Mouse (Mus musculus): Measurements from ENCODE around the gene 4930404N11Rik. TPM values are rescaled to one million over a fixed set of nuclear protein-coding genes. Genes with fewer than 3 reads are reported as not detected.

The 4930404N11Rik gene
- total and polyA plus RNA-seq, 3 experiments, result 0.52 to 1.2 TPM; not detected in 1

DNA sequence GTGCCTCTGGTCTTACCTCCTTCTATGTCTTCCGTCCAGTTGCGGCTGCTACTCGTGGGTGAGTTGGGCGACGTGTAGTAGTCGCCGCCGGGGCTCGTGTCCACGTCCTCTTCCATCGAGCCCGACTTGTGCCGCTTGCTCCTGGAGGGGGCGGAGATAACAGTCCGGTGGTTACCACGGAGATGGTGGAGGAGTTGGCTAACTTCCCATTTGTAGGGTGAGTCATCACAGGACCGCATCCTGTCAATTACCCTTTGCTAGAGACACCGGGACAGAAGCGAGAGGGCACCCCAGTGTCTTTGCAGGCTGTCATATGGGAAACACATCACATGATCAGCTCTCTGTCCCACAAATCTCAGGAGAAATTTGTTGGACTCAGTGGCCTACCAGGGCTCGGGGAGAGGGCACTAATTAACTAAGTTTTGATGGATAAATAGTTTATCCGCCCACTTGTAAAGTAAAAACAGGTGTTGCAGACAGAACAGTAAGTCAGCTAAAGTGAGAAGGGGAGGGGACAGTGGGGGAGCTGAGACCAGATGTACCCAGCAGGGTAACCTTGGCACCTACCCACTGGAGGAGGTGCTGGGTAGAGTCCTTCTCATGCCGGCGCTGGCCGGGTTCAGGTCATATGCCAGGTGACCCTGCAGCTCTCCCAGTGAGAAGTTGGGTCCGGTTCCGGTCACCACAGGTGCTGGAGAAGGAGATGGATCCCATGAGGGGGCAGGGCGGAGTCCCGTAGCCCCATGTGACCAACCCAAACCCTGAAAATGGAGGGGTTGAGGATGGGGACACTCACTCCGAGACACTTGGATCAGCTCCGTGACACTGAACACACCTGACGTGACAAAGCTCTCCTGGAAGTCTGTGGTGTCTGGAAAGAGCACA is 42.2 kb upstream of the 4930404N11Rik start:
- peak; percentile 84 for DNase-seq (ENCODE audit: low spot score)
- Histone ChIP-seq H3K4me1 (ENCODE audit: insufficient read depth, low read depth, low read length) (peaks cover 93% of the 10 kb centered on the region), H3K4me3 (ENCODE audit: low read depth, low read length) (peak overlapping the region; percentile 63; the same call in 1 of the 2 replicates)

DNA sequence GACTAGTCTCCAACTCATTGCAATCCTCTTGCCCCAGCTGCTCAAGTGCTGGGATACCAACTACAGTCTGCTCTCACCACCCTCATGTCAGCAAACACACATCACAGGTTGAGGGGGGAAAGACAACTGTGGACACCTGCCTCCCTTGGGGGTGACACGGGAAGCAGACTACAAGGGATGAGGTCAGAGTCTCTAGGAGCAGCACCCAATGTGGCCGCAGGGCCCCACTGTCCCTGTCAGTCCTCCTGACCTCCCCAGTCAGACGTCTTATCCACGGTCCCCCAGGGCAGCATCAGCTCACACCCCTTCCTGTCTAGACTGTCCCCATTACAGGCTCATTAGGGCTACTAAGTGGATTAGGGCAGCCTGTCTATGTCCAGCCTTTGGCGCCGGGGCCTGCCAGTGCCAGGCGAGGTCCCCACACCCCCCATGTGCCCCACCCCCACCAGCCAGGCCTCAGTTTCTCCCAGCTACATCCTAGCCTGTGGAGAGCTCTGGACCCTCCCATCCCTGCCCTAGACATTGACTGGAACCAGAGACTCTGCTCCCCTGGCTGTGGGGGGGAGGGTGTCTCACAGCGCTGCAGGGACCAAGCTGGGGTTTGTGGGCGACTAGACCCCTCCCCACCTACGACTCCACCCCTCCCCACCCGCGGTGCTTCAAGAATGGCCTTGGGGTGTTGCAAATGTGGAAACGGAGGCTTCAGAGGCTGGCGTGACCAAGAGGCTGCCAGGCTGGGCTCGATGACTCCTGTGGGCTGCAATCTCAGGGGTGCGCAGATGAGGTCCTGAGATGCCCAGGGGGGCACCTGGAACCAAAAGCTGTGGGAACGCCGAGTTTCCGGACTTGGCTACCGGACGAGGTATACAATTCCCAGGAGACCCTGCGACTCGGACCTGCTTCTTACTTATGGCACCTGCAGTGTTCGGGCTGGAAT is 41.2 kb upstream of the 4930404N11Rik start:
- TF ChIP-seq POLR2AphosphoS5 (IDR thresholded peaks at IDR 0.05; ENCODE audit: insufficient replicate concordance, low read depth, low read length) (no peak), GATA1 (IDR thresholded peaks at IDR 0.05; ENCODE audit: borderline replicate concordance, low read length) (no peak), CTCF (IDR thresholded peaks at IDR 0.05; ENCODE audit: low read depth, low read length) (no peak), GATA2 (IDR thresholded peaks at IDR 0.05; ENCODE audit: borderline replicate concordance, low read depth, low read length) (no peak), TAL1 (conservative IDR thresholded peaks at IDR 0.05; ENCODE audit: low read depth, low read length) (no peak)
- Histone ChIP-seq H3K4me3 (ENCODE audit: low read depth, low read length) (peak overlapping the region; percentile 63; the same call in 1 of the 2 replicates), H3K27me3 (ENCODE audit: insufficient read depth, low read length) (peaks cover 40% of the 10 kb centered on the region; the same call in 1 of the 2 replicates), H3K36me3 (replicated peaks) (peaks cover 38% of the 10 kb centered on the region), H3K9me3 (replicated peaks) (no peaks in the 10 kb centered on the region), H3K4me1 (ENCODE audit: insufficient read depth, low read depth, low read length) (peaks cover 91% of the 10 kb centered on the region)
- ATAC-seq (ENCODE audit: extremely low read depth, insufficient number of reproducible peaks, low FRiP score, poor library complexity, severe bottlenecking) (no peak), DNase-seq (ENCODE audit: low spot score) (no peak)

More for the DNA sequence above, 42.2 kb upstream of the 4930404N11Rik start:
- Histone ChIP-seq H3K9me3 (replicated peaks) (no peaks in the 10 kb centered on the region), H3K27me3 (ENCODE audit: insufficient read depth, low read length) (peaks cover 33% of the 10 kb centered on the region; the same call in 1 of the 2 replicates), H3K36me3 (replicated peaks) (peaks cover 44% of the 10 kb centered on the region)
- TF ChIP-seq GATA1 (IDR thresholded peaks at IDR 0.05; ENCODE audit: borderline replicate concordance, low read length) (no peak), POLR2AphosphoS5 (IDR thresholded peaks at IDR 0.05; ENCODE audit: insufficient replicate concordance, low read depth, low read length) (no peak)
- ATAC-seq (ENCODE audit: extremely low read depth, insufficient number of reproducible peaks, low FRiP score, poor library complexity, severe bottlenecking), result peak; percentile 85

DNA sequence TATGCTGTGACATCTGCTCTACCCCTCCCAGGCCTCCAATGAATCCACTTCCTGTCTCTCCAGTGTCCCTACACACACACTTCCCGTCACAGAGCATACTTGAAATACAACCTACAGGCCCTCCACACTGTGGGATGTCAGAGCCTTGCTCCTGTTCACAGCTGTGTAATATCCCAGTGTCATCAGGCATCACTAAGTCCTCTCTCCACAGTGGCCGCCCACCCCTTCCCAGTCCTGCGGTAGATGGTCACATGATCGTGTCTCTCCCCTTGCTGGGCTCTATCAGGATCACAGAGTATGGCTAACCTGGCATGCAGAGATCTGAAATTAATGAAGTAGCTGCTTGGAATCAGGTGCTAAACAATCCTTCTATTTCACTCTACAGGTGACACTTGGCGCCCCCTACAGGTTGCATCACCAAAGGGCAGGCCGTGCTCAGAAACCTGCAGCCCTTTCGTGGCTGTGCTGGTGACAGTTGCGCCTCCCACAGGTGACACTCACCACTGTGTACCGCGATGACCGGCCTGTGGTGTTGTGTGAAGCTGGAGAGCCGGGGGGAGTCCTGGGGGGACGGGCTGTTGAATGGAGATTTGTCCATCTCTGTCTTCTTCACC is 40.1 kb upstream of the 4930404N11Rik start:
- H3K4me1 ChIP-seq (ENCODE audit: insufficient read depth, low read depth, low read length), result peaks cover 90% of the 10 kb centered on the region
- TF ChIP-seq CTCF (IDR thresholded peaks at IDR 0.05; ENCODE audit: low read depth, low read length), result peak; percentile 73
- no peak for TF ChIP-seq GATA1 (IDR thresholded peaks at IDR 0.05; ENCODE audit: borderline replicate concordance, low read length)
- ATAC-seq (ENCODE audit: extremely low read depth, insufficient number of reproducible peaks, low FRiP score, poor library complexity, severe bottlenecking) (no peak), DNase-seq (ENCODE audit: low spot score) (no peak)
- H3K9me3 ChIP-seq (replicated peaks), result no peaks in the 10 kb centered on the region
- no peak overlapping the region for H3K4me3 ChIP-seq (ENCODE audit: low read depth, low read length)
- peaks cover 38% of the 10 kb centered on the region; the same call in 1 of the 2 replicates for H3K27me3 ChIP-seq (ENCODE audit: insufficient read depth, low read length)
- H3K36me3 ChIP-seq (replicated peaks), result peaks cover 33% of the 10 kb centered on the region

DNA sequence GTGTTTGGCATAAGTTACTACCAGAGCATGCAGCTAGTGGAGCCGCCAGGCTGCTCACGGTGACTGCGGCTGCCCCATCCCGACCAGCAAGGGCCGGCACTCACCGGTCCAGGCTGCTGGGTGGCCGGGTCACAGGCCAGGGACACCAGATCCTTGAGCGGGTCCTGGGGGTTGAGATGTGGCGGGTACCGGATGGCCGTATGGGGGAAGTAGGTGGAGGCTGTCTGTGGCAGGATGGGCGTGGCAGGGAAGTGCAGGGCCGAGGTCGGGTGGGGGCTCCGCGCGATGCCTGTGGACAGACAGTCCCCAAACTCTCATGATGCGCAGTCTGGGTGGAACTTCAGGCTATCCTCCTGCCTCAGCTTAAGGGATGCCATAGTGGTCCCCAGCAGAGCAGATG is 39.1 kb upstream of the 4930404N11Rik start:
- peaks cover 81% of the 10 kb centered on the region for H3K4me1 ChIP-seq (ENCODE audit: insufficient read depth, low read depth, low read length)
- H3K36me3 ChIP-seq (replicated peaks), result peaks cover 43% of the 10 kb centered on the region
- H3K4me3 ChIP-seq (ENCODE audit: low read depth, low read length), result no peak overlapping the region; the same call in 1 of the 2 replicates
- no peak for DNase-seq (ENCODE audit: low spot score)
- no peak for ATAC-seq (ENCODE audit: extremely low read depth, insufficient number of reproducible peaks, low FRiP score, poor library complexity, severe bottlenecking)
- no peaks in the 10 kb centered on the region for H3K9me3 ChIP-seq (replicated peaks)
- H3K27me3 ChIP-seq (ENCODE audit: insufficient read depth, low read length), result peaks cover 41% of the 10 kb centered on the region; the same call in 1 of the 2 replicates
- TF ChIP-seq GATA1 (IDR thresholded peaks at IDR 0.05; ENCODE audit: borderline replicate concordance, low read length) (no peak), CTCF (IDR thresholded peaks at IDR 0.05; ENCODE audit: low read depth, low read length) (no peak), TAL1 (conservative IDR thresholded peaks at IDR 0.05; ENCODE audit: low read depth, low read length) (no peak), POLR2AphosphoS5 (IDR thresholded peaks at IDR 0.05; ENCODE audit: insufficient replicate concordance, low read depth, low read length) (no peak), GATA2 (IDR thresholded peaks at IDR 0.05; ENCODE audit: borderline replicate concordance, low read depth, low read length) (no peak)

DNA sequence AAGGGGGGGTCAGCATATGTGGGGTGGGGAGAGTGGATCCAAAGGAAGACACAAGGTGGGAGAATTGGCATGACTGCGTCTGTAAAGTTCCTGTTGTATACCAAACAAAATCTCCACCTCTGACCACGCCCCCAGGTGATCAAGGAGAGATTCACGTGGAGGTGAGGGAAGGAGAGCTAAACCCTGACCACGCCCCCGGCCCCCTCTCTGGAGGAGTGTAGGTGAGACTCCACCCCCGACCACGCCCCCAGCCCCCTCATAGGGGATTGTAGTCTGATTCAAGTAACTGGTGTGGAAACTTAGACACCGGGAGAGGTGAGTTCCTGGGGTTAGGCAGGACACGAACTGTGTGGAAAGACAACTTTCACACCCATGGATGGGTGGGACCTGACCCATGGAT is 38.5 kb upstream of the 4930404N11Rik start:
- H3K36me3 ChIP-seq (replicated peaks), result peaks cover 47% of the 10 kb centered on the region
- H3K9me3 ChIP-seq (replicated peaks), result no peaks in the 10 kb centered on the region
- ATAC-seq (ENCODE audit: extremely low read depth, insufficient number of reproducible peaks, low FRiP score, poor library complexity, severe bottlenecking) (no peak), DNase-seq (ENCODE audit: low spot score) (no peak)
- H3K4me1 ChIP-seq (ENCODE audit: insufficient read depth, low read depth, low read length), result peaks cover 74% of the 10 kb centered on the region
- peaks cover 46% of the 10 kb centered on the region; the same call in 1 of the 2 replicates for H3K27me3 ChIP-seq (ENCODE audit: insufficient read depth, low read length)
- no peak overlapping the region for H3K4me3 ChIP-seq (ENCODE audit: low read depth, low read length)
- TF ChIP-seq TAL1 (conservative IDR thresholded peaks at IDR 0.05; ENCODE audit: low read depth, low read length) (no peak), GATA1 (IDR thresholded peaks at IDR 0.05; ENCODE audit: borderline replicate concordance, low read length) (no peak), CTCF (IDR thresholded peaks at IDR 0.05; ENCODE audit: low read depth, low read length) (no peak)

DNA sequence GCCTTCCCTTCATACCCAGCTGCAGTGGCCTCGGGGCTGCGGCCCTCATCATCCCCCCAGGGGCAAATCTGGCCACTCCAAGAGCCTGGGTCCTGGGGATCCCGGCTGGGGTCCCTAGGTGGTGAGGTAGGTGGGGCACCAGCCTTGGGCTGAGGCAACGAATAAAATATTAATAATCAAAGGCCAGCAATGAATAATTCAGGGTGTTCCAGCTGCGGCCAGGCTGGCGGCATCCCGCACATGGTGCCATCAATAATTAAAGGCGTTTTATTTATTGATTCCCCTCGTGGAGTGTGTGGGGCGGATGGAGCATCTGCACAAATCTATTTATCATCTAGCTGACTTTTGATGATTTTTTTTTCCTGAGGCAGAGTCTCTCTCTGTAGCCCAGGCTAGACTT is 37.9 kb upstream of the 4930404N11Rik start:
- H3K4me1 ChIP-seq (ENCODE audit: insufficient read depth, low read depth, low read length), result peaks cover 68% of the 10 kb centered on the region
- TF ChIP-seq GATA2 (IDR thresholded peaks at IDR 0.05; ENCODE audit: borderline replicate concordance, low read depth, low read length), result no peak
- DNase-seq (ENCODE audit: low spot score), result no peak

More for the DNA sequence above, 37.9 kb upstream of the 4930404N11Rik start:
- peaks cover 45% of the 10 kb centered on the region; the same call in 1 of the 2 replicates for H3K27me3 ChIP-seq (ENCODE audit: insufficient read depth, low read length)
- H3K4me3 ChIP-seq (ENCODE audit: low read depth, low read length), result no peak overlapping the region
- H3K36me3 ChIP-seq (replicated peaks), result peaks cover 47% of the 10 kb centered on the region
- no peak for ATAC-seq (ENCODE audit: extremely low read depth, insufficient number of reproducible peaks, low FRiP score, poor library complexity, severe bottlenecking)
- no peaks in the 10 kb centered on the region for H3K9me3 ChIP-seq (replicated peaks)
